Mouse (Mus musculus) monocyte, adult 2 months (primary cell): ENCODE data around the gene Olfr1260.

Source experiments
- DNase-seq, 2 experiments: peaks; one replicate each; pipeline ENCODE4 v3.0.0; 2022; ENCODE audit warnings: low spot score in 2 of 2, low read depth in 1 of 2

Gene Olfr1260

GRCm38 (mm10) chr2:89974184-89974583 is at the start of gene Olfr1260:
Gene Olfr1260 (plus strand): TSS chr2:89974340.
- DNase-seq: no peak

DNA sequence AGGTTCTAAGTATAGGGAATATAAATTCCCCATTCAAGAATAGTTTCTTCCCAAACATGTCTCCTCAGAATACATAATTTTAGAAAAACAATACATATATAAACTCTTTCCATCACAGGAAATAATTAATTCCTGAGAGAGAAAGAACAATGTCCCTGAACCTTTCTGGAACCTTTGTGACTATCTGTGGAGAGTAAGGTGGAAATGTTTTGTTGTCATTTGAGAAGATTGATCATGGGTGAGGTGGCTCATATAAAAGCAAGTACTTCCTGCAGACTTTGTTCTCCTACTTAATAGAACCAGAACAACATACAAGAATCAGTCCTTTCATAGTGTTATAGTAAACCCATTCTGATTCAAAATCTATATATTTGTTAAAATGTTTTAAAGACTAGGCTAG is 47.1 kb upstream of the Olfr1260 start, which contains the start of gene Olfr1258:
Gene Olfr1258 (plus strand): TSS at position 301 of the 400 bp plus-strand sequence.
- DNase-seq: no peak

DNA sequence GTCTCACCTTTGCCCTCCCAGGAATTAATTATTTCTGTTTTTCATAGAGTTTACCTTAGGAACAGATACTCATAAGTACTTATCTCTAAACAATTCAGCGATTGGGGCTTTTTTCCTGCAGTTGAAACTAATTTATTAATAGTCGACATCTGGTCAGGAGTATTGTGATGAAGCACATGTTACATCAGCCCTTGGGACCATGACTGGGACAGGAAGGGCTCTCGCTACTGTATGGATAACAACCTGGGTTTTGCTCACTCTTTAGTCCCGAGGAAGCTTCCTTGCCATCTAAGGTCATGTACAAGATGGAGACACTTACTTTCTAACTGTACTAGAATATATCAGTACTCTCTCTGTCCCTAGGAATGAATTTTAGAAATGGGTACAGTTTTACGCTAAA is 25.6 kb upstream of the Olfr1260 start, which contains the start of gene Olfr1259:
Gene Olfr1259 (minus strand): TSS at position 101 of the 400 bp plus-strand sequence.
- DNase-seq: no peak

DNA sequence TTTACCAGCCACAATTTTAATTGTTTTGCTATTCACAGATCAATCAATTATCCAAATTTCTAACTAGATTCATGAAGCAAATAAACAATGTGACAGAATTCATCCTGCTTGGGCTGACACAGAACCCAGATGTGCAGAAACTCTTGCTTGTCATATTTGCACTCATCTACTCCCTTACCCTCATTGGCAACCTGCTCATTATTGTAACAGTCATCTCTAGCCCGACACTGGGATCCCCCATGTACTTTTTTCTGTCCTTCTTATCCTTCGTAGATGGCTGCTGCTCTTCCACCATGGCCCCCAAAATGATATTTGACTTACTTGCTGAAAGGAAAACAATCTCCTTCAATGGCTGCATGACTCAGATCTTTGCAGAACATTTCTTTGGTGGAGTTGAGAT is 3.6 kb downstream of the Olfr1260 start:
- DNase-seq: no peak

GRCm38 (mm10) chr2:89990921-89991320 is 16.8 kb downstream of the Olfr1260 start, which contains the start of gene Olfr1261:
Gene Olfr1261 (plus strand): TSS chr2:89991221.
- no peak for DNase-seq

DNA sequence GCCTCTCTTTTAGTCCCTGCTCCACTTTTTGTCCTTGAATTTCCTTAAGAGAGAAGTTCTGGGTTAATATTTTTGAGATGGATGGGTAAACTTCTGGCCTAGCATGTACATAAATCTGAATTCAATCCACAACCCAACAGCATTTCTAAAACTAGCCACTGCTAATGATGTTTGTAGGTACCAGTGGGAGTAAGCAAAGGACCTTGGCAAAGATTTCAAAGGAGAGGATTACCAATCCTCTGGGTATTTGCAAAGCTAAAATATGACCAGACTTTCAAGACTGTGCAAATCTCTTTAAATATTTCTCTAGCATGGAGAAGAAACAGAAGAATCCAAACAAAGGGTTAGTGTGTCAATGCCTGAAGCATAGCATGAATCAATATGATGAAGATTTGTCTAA is 25.7 kb downstream of the Olfr1260 start, which contains the start of gene Olfr1262:
Gene Olfr1262 (plus strand): TSS at position 301 of the 400 bp plus-strand sequence.
- no peak for DNase-seq

DNA sequence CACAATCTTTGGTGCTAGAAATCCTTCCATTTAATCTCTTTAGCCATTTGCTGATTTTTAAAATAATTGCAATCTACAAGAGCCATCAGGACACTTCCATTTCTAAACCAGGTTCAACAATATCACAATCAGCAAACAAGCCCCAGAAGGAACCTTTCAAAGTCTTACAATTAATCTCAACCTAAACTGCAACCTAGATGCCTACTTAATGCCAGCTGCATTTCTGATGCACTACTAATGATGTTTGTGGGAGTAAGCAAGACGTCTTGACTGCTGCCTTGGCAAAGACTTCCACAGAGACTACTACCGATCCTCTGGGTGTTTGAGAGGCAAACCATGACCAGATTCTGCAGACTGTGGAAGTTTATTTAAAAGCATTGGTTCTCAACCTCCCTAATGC is 37.7 kb downstream of the Olfr1260 start, which contains the start of gene Olfr1263:
Gene Olfr1263 (plus strand): TSS at position 301 of the 400 bp plus-strand sequence.
- DNase-seq: no peak

DNA sequence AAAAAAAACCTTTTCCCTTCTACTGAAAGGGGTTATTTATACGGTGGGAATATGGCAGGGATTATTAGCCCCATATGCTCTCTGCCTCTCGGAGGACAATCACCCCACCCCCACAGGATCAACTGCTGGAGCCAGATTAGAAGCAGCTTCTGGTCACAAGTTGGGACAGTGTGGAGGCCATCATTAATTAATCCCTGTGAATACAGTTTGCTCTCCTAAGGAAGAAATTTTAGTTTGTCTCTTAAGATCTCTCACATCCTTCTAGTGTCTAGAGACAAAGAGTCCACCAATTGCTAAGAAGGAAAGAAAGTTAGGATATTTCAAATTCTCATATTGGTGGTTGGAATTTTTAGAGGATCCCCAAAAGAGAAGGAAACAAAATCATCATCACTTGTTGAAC is 51.3 kb downstream of the Olfr1260 start, which contains the start of gene Olfr1264:
Gene Olfr1264 (minus strand): TSS at position 101 of the 400 bp plus-strand sequence.
- DNase-seq: no peak
